Mouse (Mus musculus): ENCODE data around the gene Ccdc73. TPM values are rescaled to one million over a fixed set of nuclear protein-coding genes. Genes with fewer than 3 reads are reported as not detected.

The Ccdc73 gene
- total and polyA plus RNA-seq, 2 experiments from 2014 or later, result 12.6 TPM; not detected in 1

DNA sequence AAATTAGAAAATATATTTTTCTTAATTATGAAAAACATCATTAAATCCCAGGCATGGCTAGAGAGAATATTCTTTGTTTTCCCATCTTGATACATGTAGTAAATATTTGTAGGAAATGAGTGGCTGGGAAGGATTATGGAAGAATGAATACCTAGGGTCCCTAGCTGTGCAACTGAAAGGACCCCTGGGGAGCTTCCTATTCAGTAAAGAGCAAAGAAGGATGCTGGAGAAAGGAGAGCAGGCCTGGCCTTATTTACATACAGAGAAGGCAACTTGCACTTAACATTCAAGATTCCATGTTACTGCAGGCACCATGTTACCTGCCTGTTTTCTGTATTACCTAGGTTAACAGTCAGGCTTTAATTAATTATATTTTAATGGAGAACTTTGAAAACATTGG, 25.0 kb upstream of the Ccdc73 start:
- Histone ChIP-seq H3K4me3 (ENCODE audit: low read depth, low read length) (no peak overlapping the region), H3K4me2 (ENCODE audit: low read depth, low read length) (no peak overlapping the region), H3K9ac (replicated peaks; ENCODE audit: low read depth, low read length) (no peak overlapping the region), H3K27ac (ENCODE audit: low read depth) (no peak overlapping the region), H3K9me3 (replicated peaks; ENCODE audit: control insufficient read depth, low read length) (no peaks in the 10 kb centered on the region), H3K36me3 (replicated peaks; ENCODE audit: control insufficient read depth, insufficient read depth, low read length) (no peaks in the 10 kb centered on the region), H3K4me1 (ENCODE audit: control insufficient read depth, insufficient read depth) (no peaks in the 10 kb centered on the region), H3K27me3 (ENCODE audit: control insufficient read depth, insufficient read depth, low read length) (no peaks in the 10 kb centered on the region)
- no peak for ATAC-seq (ENCODE audit: insufficient read depth, low read depth)
- no peak for DNase-seq (ENCODE audit: low spot score)
- TF ChIP-seq CTCF (IDR thresholded peaks at IDR 0.05; ENCODE audit: low read depth), result no peak
- no peak for TF ChIP-seq EP300 (IDR thresholded peaks at IDR 0.05; ENCODE audit: low read depth)

DNA sequence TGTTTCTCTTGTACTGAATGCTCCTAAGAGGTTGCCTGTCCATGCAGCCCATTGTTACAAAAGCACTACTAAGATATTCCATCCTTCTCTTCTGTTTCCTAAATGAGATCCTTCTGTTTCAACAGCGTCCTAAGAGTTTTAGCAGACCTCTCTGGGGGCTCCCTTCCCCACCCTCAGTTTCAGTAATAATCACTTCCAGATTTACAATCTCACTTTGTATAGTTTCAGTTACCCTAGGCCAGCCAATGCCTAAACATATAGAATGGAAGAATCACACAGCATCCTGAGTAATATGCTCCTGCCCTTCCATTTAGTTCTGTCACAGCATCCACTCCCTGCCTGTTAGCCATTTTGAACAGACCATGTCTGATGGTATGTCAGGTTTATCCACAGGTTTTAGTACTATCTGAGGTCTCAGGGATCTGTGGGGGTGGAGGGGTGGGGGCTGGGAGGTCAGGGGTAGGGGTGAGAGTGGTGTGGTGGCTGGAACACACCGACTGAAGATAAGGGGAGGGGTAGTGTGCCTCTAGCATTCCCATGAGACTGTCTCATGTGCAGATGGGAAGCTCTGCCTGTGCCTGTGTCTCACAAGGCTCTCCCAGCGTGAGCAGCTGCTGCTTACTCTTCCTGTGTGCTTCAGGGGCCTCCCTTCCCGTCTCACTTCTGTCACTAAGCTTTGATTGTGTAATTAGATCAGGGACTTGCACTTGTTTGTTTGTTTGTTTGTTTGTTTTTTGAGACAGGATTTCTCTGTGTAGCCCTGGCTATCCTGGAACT, 20.8 kb upstream of the Ccdc73 start:
- Histone ChIP-seq H3K27ac (ENCODE audit: low read depth) (no peak overlapping the region), H3K4me3 (ENCODE audit: low read depth, low read length) (no peak overlapping the region), H3K9ac (replicated peaks; ENCODE audit: low read depth, low read length) (no peak overlapping the region), H3K4me1 (ENCODE audit: control insufficient read depth, insufficient read depth) (0 out of 2 replicates have a peak, but pooled peaks cover 5% of the 10 kb centered on the region), H3K36me3 (replicated peaks; ENCODE audit: control insufficient read depth, insufficient read depth, low read length) (no peaks in the 10 kb centered on the region), H3K27me3 (ENCODE audit: control insufficient read depth, insufficient read depth, low read length) (peaks cover 8% of the 10 kb centered on the region; the same call in 1 of the 2 replicates), H3K4me2 (ENCODE audit: low read depth, low read length) (no peak overlapping the region), H3K9me3 (replicated peaks; ENCODE audit: control insufficient read depth, low read length) (no peaks in the 10 kb centered on the region)
- ATAC-seq (ENCODE audit: insufficient read depth, low read depth), result no peak
- 38% methylated on average over 4 of the region's 4 CpGs for WGBS
- no peak for DNase-seq (ENCODE audit: low spot score)
- no peak for TF ChIP-seq EP300 (IDR thresholded peaks at IDR 0.05; ENCODE audit: low read depth)
- no peak for TF ChIP-seq CTCF (IDR thresholded peaks at IDR 0.05; ENCODE audit: low read depth)

- DNase-seq (ENCODE audit: low spot score) (peak; percentile 78), ATAC-seq (ENCODE audit: insufficient read depth, low read depth) (peak; percentile 19; the same call in 1 of the 2 replicates)
- no peak overlapping the region for H3K4me3 ChIP-seq (ENCODE audit: low read depth, low read length)
- H3K27me3 ChIP-seq (ENCODE audit: control insufficient read depth, insufficient read depth, low read length), result peaks cover 8% of the 10 kb centered on the region; the same call in 1 of the 2 replicates
- H3K4me2 ChIP-seq (ENCODE audit: low read depth, low read length), result no peak overlapping the region
- 0 out of 2 replicates have a peak, but pooled peaks cover 5% of the 10 kb centered on the region for H3K4me1 ChIP-seq (ENCODE audit: control insufficient read depth, insufficient read depth)
- 42% methylated on average over 2 of the region's 2 CpGs for WGBS
- H3K9me3 ChIP-seq (replicated peaks; ENCODE audit: control insufficient read depth, low read length), result no peaks in the 10 kb centered on the region
- no peak for TF ChIP-seq EP300 (IDR thresholded peaks at IDR 0.05; ENCODE audit: low read depth)
- peak; percentile 41 for TF ChIP-seq CTCF (IDR thresholded peaks at IDR 0.05; ENCODE audit: low read depth)
- H3K27ac ChIP-seq (ENCODE audit: low read depth), result no peak overlapping the region
- H3K9ac ChIP-seq (replicated peaks; ENCODE audit: low read depth, low read length), result no peak overlapping the region
- no peaks in the 10 kb centered on the region for H3K36me3 ChIP-seq (replicated peaks; ENCODE audit: control insufficient read depth, insufficient read depth, low read length)
Measured at GRCm38 (mm10) chr2:104847645-104848044, 20.0 kb upstream of the Ccdc73 start.

DNA sequence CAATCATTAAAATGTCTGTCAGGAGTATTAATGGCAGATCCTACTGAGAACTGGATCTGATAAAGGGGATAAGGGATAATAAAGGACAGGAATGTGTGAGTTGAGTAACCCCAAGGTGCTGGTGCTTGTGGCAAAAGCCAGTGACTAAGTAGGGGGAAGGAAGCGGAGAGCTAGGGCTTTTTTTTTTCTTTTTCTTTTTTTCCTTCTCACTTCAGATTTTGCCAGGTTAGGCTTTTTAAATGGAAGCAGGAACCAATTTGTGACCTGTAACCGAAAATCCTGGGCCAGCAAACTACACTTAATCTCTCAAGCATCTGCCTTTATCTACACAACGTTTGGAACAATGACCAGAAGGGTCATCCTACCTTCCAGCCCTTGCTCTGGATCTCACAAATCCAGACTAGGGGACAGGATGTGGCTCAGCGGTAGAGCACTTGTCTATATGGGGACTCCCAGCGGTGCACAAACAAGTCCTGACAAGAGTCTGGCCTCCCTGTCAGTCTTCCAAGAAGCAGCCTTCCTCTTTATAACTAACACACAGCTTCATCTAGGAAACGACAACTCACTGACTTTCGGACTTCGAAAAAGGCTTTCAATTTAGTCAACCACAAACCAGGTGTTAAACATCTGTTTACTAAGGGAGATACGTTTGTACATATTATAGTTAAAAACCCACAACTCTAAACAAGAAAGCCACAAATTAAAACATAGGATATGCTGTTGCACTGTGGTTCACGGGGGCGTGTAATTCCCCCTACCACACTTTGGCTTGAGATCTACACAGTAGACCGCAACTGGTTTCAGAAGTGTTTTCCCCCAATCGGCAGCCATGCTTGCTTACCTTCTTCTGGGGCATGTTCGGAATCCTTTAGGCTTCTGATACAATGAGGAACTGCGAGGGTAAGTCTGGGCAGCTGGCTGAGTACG, 19.1 kb upstream of the Ccdc73 start:
- WGBS, result 38% methylated on average over 16 of the region's 16 CpGs
- no peak for TF ChIP-seq CTCF (IDR thresholded peaks at IDR 0.05; ENCODE audit: low read depth)
- TF ChIP-seq EP300 (IDR thresholded peaks at IDR 0.05; ENCODE audit: low read depth), result no peak
- 0 out of 2 replicates have a peak overlapping the region, but pooled peaks have one; percentile 44 for H3K9ac ChIP-seq (replicated peaks; ENCODE audit: low read depth, low read length)
- H3K27me3 ChIP-seq (ENCODE audit: control insufficient read depth, insufficient read depth, low read length), result peaks cover 10% of the 10 kb centered on the region; the same call in 1 of the 2 replicates
- H3K9me3 ChIP-seq (replicated peaks; ENCODE audit: control insufficient read depth, low read length), result no peaks in the 10 kb centered on the region
- peak overlapping the region; percentile 52 for H3K4me3 ChIP-seq (ENCODE audit: low read depth, low read length)
- no peak overlapping the region for H3K27ac ChIP-seq (ENCODE audit: low read depth)
- DNase-seq (ENCODE audit: low spot score), result no peak
- no peak for ATAC-seq (ENCODE audit: insufficient read depth, low read depth)
- H3K4me2 ChIP-seq (ENCODE audit: low read depth, low read length), result peak overlapping the region; percentile 76
- H3K36me3 ChIP-seq (replicated peaks; ENCODE audit: control insufficient read depth, insufficient read depth, low read length), result no peaks in the 10 kb centered on the region
- H3K4me1 ChIP-seq (ENCODE audit: control insufficient read depth, insufficient read depth), result 0 out of 2 replicates have a peak, but pooled peaks cover 5% of the 10 kb centered on the region

- Histone ChIP-seq H3K27me3 (ENCODE audit: control insufficient read depth, insufficient read depth, low read length) (peaks cover 11% of the 10 kb centered on the region; the same call in 1 of the 2 replicates), H3K9me3 (replicated peaks; ENCODE audit: control insufficient read depth, low read length) (no peaks in the 10 kb centered on the region), H3K36me3 (replicated peaks; ENCODE audit: control insufficient read depth, insufficient read depth, low read length) (no peaks in the 10 kb centered on the region), H3K4me1 (ENCODE audit: control insufficient read depth, insufficient read depth) (0 out of 2 replicates have a peak, but pooled peaks cover 5% of the 10 kb centered on the region), H3K27ac (ENCODE audit: low read depth) (no peak within 1 kb of the TSS), H3K9ac (replicated peaks; ENCODE audit: low read depth, low read length) (peak within 1 kb of the TSS; percentile 44; the same call in 1 of the 2 replicates), H3K4me3 (ENCODE audit: low read depth, low read length) (peak within 1 kb of the TSS; percentile 52), H3K4me2 (ENCODE audit: low read depth, low read length) (peak within 1 kb of the TSS; percentile 76)
- WGBS, result under 1% methylated on average over 61 of the region's 62 CpGs
- no peak for TF ChIP-seq EP300 (IDR thresholded peaks at IDR 0.05; ENCODE audit: low read depth)
- TF ChIP-seq CTCF (IDR thresholded peaks at IDR 0.05; ENCODE audit: low read depth), result peak; percentile 21
- DNase-seq (ENCODE audit: low spot score), result peak; percentile 35
- peak; percentile 85 for ATAC-seq (ENCODE audit: insufficient read depth, low read depth)
Measured at GRCm38 (mm10) chr2:104849276-104849990, 18.2 kb upstream of the Ccdc73 start, which contains the start of gene Prrg4. Prrg4 (minus strand) TSS chr2:104849876.

Data from heart, postnatal 0 days (tissue).